Mouse (Mus musculus): ENCODE data around the gene Gm42674. TPM values are rescaled to one million over a fixed set of nuclear protein-coding genes. Genes with fewer than 3 reads are reported as not detected.

Gene Gm42674
- polyA plus RNA-seq, 1 experiment from 2014 or later = not detected

GRCm38 (mm10) chr3:90585595-90585994 is 16.1 kb upstream of the Gm42674 start:
- ATAC-seq = peak; percentile 36
- Histone ChIP-seq H3K27me3 (no peaks in the 10 kb centered on the region), H3K4me2 (no peak overlapping the region), H3K4me3 (no peak overlapping the region), H3K9ac (no peak overlapping the region), H3K9me3 (replicated peaks) (no peaks in the 10 kb centered on the region), H3K4me1 (no peaks in the 10 kb centered on the region), H3K27ac (no peak overlapping the region), H3K36me3 (ENCODE audit: poor library complexity, severe bottlenecking) (no peaks in the 10 kb centered on the region)
- WGBS = 38% methylated on average over 5 of the region's 5 CpGs

- no peaks in the 10 kb centered on the region for H3K36me3 ChIP-seq (ENCODE audit: poor library complexity, severe bottlenecking)
- H3K27ac ChIP-seq = no peak overlapping the region
- H3K4me2 ChIP-seq = no peak overlapping the region
- 0 out of 2 replicates have a peak, but pooled peaks have one; percentile 10 for ATAC-seq
- H3K4me1 ChIP-seq = no peaks in the 10 kb centered on the region
- H3K9me3 ChIP-seq (replicated peaks) = no peaks in the 10 kb centered on the region
- H3K27me3 ChIP-seq = no peaks in the 10 kb centered on the region
- H3K4me3 ChIP-seq = no peak overlapping the region
- no peak overlapping the region for H3K9ac ChIP-seq
- WGBS = 85% methylated on average over 15 of the region's 15 CpGs
Measured at GRCm38 (mm10) chr3:90586016-90586643, 15.6 kb upstream of the Gm42674 start.

- Histone ChIP-seq H3K36me3 (ENCODE audit: poor library complexity, severe bottlenecking) (no peaks in the 10 kb centered on the region), H3K9me3 (replicated peaks) (no peaks in the 10 kb centered on the region), H3K4me2 (no peak overlapping the region), H3K4me1 (no peaks in the 10 kb centered on the region), H3K27me3 (no peaks in the 10 kb centered on the region), H3K27ac (no peak overlapping the region), H3K9ac (no peak overlapping the region), H3K4me3 (no peak overlapping the region)
- 78% methylated on average over 10 of the region's 10 CpGs for WGBS
- ATAC-seq = no peak
Measured at GRCm38 (mm10) chr3:90586906-90587305, 14.8 kb upstream of the Gm42674 start.

GRCm38 (mm10) chr3:90587361-90588101 is 14.2 kb upstream of the Gm42674 start:
- Histone ChIP-seq H3K36me3 (ENCODE audit: poor library complexity, severe bottlenecking) (no peaks in the 10 kb centered on the region), H3K9me3 (replicated peaks) (no peaks in the 10 kb centered on the region), H3K27ac (no peak overlapping the region), H3K9ac (no peak overlapping the region), H3K4me1 (no peaks in the 10 kb centered on the region), H3K4me3 (no peak overlapping the region), H3K4me2 (no peak overlapping the region), H3K27me3 (no peaks in the 10 kb centered on the region)
- no peak for ATAC-seq
- 89% methylated on average over 14 of the region's 14 CpGs for WGBS

GRCm38 (mm10) chr3:90589390-90589789 is 12.3 kb upstream of the Gm42674 start:
- H3K4me2 ChIP-seq = no peak overlapping the region
- H3K27me3 ChIP-seq = no peaks in the 10 kb centered on the region
- no peaks in the 10 kb centered on the region for H3K36me3 ChIP-seq (ENCODE audit: poor library complexity, severe bottlenecking)
- no peak overlapping the region for H3K9ac ChIP-seq
- H3K4me1 ChIP-seq = no peaks in the 10 kb centered on the region
- H3K4me3 ChIP-seq = no peak overlapping the region
- WGBS = 88% methylated on average over 6 of the region's 6 CpGs
- H3K9me3 ChIP-seq (replicated peaks) = 0 out of 2 replicates have a peak, but pooled peaks cover 4% of the 10 kb centered on the region
- H3K27ac ChIP-seq = no peak overlapping the region
- ATAC-seq = no peak

- Histone ChIP-seq H3K4me2 (no peak within 1 kb of the TSS), H3K9me3 (replicated peaks) (0 out of 2 replicates have a peak, but pooled peaks cover 4% of the 10 kb centered on the region)
- 75% methylated on average over 8 of the region's 8 CpGs for WGBS
Measured at GRCm38 (mm10) chr3:90589947-90590346, 11.8 kb upstream of the Gm42674 start, which contains the start of gene S100a2. TSS of gene S100a2 (plus strand) at chr3:90590247.

GRCm38 (mm10) chr3:90594466-90594865 is 7.2 kb upstream of the Gm42674 start:
- no peaks in the 10 kb centered on the region for H3K27me3 ChIP-seq
- H3K9me3 ChIP-seq (replicated peaks) = 0 out of 2 replicates have a peak, but pooled peaks cover 4% of the 10 kb centered on the region
- H3K36me3 ChIP-seq (ENCODE audit: poor library complexity, severe bottlenecking) = no peaks in the 10 kb centered on the region
- H3K9ac ChIP-seq = no peak overlapping the region
- no peak overlapping the region for H3K27ac ChIP-seq
- 93% methylated on average over 1 of the region's 1 CpGs for WGBS
- H3K4me3 ChIP-seq = no peak overlapping the region
- no peaks in the 10 kb centered on the region for H3K4me1 ChIP-seq
- no peak for ATAC-seq
- no peak overlapping the region for H3K4me2 ChIP-seq

More at GRCm38 (mm10) chr3:90589947-90590346, 11.8 kb upstream of the Gm42674 start, which contains the start of gene S100a2:
- no peak within 1 kb of the TSS for H3K4me3 ChIP-seq
- H3K9ac ChIP-seq = no peak within 1 kb of the TSS
- no peaks in the 10 kb centered on the region for H3K4me1 ChIP-seq
- no peak within 1 kb of the TSS for H3K27ac ChIP-seq
- H3K27me3 ChIP-seq = no peaks in the 10 kb centered on the region
- no peak for ATAC-seq
- H3K36me3 ChIP-seq (ENCODE audit: poor library complexity, severe bottlenecking) = no peaks in the 10 kb centered on the region

- Histone ChIP-seq H3K9me3 (replicated peaks) (0 out of 2 replicates have a peak, but pooled peaks cover 4% of the 10 kb centered on the region), H3K4me2 (no peak overlapping the region), H3K4me1 (no peaks in the 10 kb centered on the region), H3K4me3 (no peak overlapping the region), H3K36me3 (ENCODE audit: poor library complexity, severe bottlenecking) (no peaks in the 10 kb centered on the region), H3K27ac (no peak overlapping the region), H3K9ac (no peak overlapping the region), H3K27me3 (no peaks in the 10 kb centered on the region)
- 82% methylated on average over 5 of the region's 5 CpGs for WGBS
- no peak for ATAC-seq
Measured at GRCm38 (mm10) chr3:90595556-90595955, 6.1 kb upstream of the Gm42674 start.

GRCm38 (mm10) chr3:90596810-90597209 is 4.9 kb upstream of the Gm42674 start:
- H3K27me3 ChIP-seq = no peaks in the 10 kb centered on the region; the same call in 1 of the 2 replicates
- 0 out of 2 replicates have a peak, but pooled peaks cover 4% of the 10 kb centered on the region for H3K9me3 ChIP-seq (replicated peaks)
- no peak for ATAC-seq
- H3K9ac ChIP-seq = no peak overlapping the region
- 87% methylated on average over 6 of the region's 6 CpGs for WGBS
- no peaks in the 10 kb centered on the region for H3K36me3 ChIP-seq (ENCODE audit: poor library complexity, severe bottlenecking)
- no peaks in the 10 kb centered on the region for H3K4me1 ChIP-seq
- no peak overlapping the region for H3K4me3 ChIP-seq
- no peak overlapping the region for H3K4me2 ChIP-seq
- H3K27ac ChIP-seq = no peak overlapping the region

- WGBS = 59% methylated on average over 6 of the region's 6 CpGs
- Histone ChIP-seq H3K9ac (no peak overlapping the region), H3K4me2 (no peak overlapping the region), H3K9me3 (replicated peaks) (0 out of 2 replicates have a peak, but pooled peaks cover 4% of the 10 kb centered on the region), H3K27me3 (no peaks in the 10 kb centered on the region; the same call in 1 of the 2 replicates), H3K36me3 (ENCODE audit: poor library complexity, severe bottlenecking) (no peaks in the 10 kb centered on the region), H3K4me3 (no peak overlapping the region), H3K4me1 (no peaks in the 10 kb centered on the region), H3K27ac (no peak overlapping the region)
- ATAC-seq = no peak
Measured at GRCm38 (mm10) chr3:90597736-90598135, 4.0 kb upstream of the Gm42674 start.

- H3K9me3 ChIP-seq (replicated peaks) = 0 out of 2 replicates have a peak, but pooled peaks cover 4% of the 10 kb centered on the region
- ATAC-seq = no peak
- H3K36me3 ChIP-seq (ENCODE audit: poor library complexity, severe bottlenecking) = no peaks in the 10 kb centered on the region
- H3K4me1 ChIP-seq = no peaks in the 10 kb centered on the region
- 81% methylated on average over 4 of the region's 4 CpGs for WGBS
- no peak overlapping the region for H3K4me3 ChIP-seq
- no peak overlapping the region for H3K9ac ChIP-seq
- no peak overlapping the region for H3K4me2 ChIP-seq
- H3K27ac ChIP-seq = no peak overlapping the region
- H3K27me3 ChIP-seq = no peaks in the 10 kb centered on the region; the same call in 1 of the 2 replicates
Measured at GRCm38 (mm10) chr3:90598212-90598611, 3.5 kb upstream of the Gm42674 start.

- no peak overlapping the region for H3K27ac ChIP-seq
- H3K9me3 ChIP-seq (replicated peaks) = no peaks in the 10 kb centered on the region
- H3K4me2 ChIP-seq = no peak overlapping the region
- H3K9ac ChIP-seq = no peak overlapping the region
- peaks cover 4% of the 10 kb centered on the region for H3K4me1 ChIP-seq
- H3K4me3 ChIP-seq = no peak overlapping the region
- 84% methylated on average over 3 of the region's 3 CpGs for WGBS
- H3K27me3 ChIP-seq = no peaks in the 10 kb centered on the region; the same call in 1 of the 2 replicates
- no peaks in the 10 kb centered on the region for H3K36me3 ChIP-seq (ENCODE audit: poor library complexity, severe bottlenecking)
- no peak for ATAC-seq
Measured at GRCm38 (mm10) chr3:90599401-90599800, 2.3 kb upstream of the Gm42674 start.
